Mouse (Mus musculus) CH12.LX (cell line): ENCODE data around the gene Plcd4. TPM values are rescaled to one million over a fixed set of nuclear protein-coding genes. Genes with fewer than 3 reads are reported as not detected.

Experiments used
- CHD2 ChIP-seq: IDR thresholded peaks from 2 replicates; pipeline ENCODE4 v1.6.1; 2011; ENCODE audit warnings: low read length, improper control_type of control experiment
- E2F4 ChIP-seq: IDR thresholded peaks from 2 replicates; pipeline ENCODE4 v1.6.1; 2011; ENCODE audit warnings: low read depth, low read length, improper control_type of control experiment; ENCODE audit not compliant: insufficient replicate concordance
- ELF1 ChIP-seq: IDR thresholded peaks from 2 replicates; pipeline ENCODE4 v1.6.1; 2014; ENCODE audit warnings: low read depth, mild to moderate bottlenecking, inconsistent platforms, low read length, improper control_type of control experiment
- MXI1 ChIP-seq: IDR thresholded peaks from 2 replicates; pipeline ENCODE4 v1.6.1; 2011; ENCODE audit warnings: mild to moderate bottlenecking, low read depth, low read length, improper control_type of control experiment
- MYC ChIP-seq: IDR thresholded peaks from 2 replicates; pipeline ENCODE4 v1.6.1; 2011; ENCODE audit warnings: low read depth, mild to moderate bottlenecking, improper control_type of control experiment, low read length
- POLR2A ChIP-seq: IDR thresholded peaks from 2 replicates; pipeline ENCODE4 v1.6.1; 2011; ENCODE audit warnings: low read depth, mild to moderate bottlenecking, improper control_type of control experiment, low read length
- POLR2AphosphoS2 ChIP-seq: IDR thresholded peaks from 2 replicates; pipeline ENCODE4 v1.6.1; 2011; ENCODE audit warnings: low read depth, low read length, improper control_type of control experiment
- RCOR1 ChIP-seq: conservative IDR thresholded peaks from 2 replicates; pipeline ENCODE4 v1.6.1; 2012; ENCODE audit warnings: low read depth, mild to moderate bottlenecking, inconsistent platforms, low read length, improper control_type of control experiment
- SMC3 ChIP-seq: IDR thresholded peaks from 2 replicates; pipeline ENCODE4 v1.6.1; 2011; ENCODE audit warnings: low read depth, low read length, improper control_type of control experiment
- ZNF384 ChIP-seq: IDR thresholded peaks from 2 replicates; pipeline ENCODE4 v1.6.1; 2012; ENCODE audit warnings: low read depth, low read length, improper control_type of control experiment, inconsistent platforms
- polyA plus RNA-seq: library from polyadenylated mRNA; unstranded; fragments of >175 nt; gene quantifications from 2 replicates; pipeline ENCODE4 v1.2.1, GENCODE M21; 2012; ENCODE audit warnings: low read depth; ENCODE audit not compliant: insufficient read length
- total RNA-seq, 2 experiments: library from RNA; depleted of rRNA; stranded (reverse); fragments of 300-350 nt in 1 of 2; fragments of >200 nt in 1 of 2; gene quantifications; 2 replicates each; pipeline ENCODE4 v1.2.3; 2012 to 2014

Plcd4 gene
- total and polyA plus RNA-seq, 3 experiments: 0.21 to 0.97 TPM; not detected in 1

DNA sequence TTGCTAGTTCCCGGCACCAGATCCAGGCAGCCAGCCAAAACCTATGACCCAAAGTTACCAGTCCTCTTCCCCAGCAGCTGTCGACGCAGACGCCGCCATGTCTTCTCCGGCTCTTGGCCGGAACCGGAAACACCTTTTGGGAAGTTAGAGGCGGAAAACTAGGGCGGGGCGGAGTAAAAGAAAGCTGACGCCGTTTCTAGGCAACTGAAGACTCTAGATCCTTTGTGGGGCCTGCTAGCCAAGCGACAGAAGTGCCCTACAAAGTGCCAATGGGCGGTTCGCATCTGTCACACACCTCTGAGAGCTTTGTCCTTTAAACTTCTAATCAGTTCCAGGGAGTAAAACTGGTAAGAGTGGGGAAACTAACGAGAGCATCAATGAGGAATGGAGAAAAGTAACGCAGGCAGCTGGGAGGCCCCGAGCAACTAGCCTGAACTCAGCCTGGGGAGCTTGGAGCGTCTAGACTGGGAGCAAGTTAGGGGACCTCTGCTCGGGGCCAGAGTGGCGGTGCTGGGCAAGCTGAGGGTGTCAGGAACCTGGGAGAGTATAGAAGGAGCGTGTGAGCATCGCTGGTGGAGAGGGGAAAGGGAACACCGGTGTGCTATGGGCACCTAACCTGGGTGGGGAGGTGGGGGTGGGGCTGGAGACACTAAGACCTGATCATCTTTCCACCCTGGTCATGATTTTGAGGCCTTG is 58.7 kb downstream of the Plcd4 start, which contains the start of the genes Rnf25 and Stk36 (continued):
- TF ChIP-seq RCOR1 (no peak), POLR2A (peak; percentile 98), MXI1 (peak; percentile 82; the same call in 1 of the 2 replicates), ZNF384 (no peak), CHD2 (no peak), POLR2AphosphoS2 (peak; percentile 74; the same call in 1 of the 2 replicates), SMC3 (no peak), MYC (no peak), E2F4 (no peak), ELF1 (peak; percentile 86)

Other genes starting within 250 kb of the Plcd4 start
- 30.9 and 32.4 TPM in 2 replicates for gene Tmbim1, start 237.3 kb upstream of the Plcd4 start, total RNA-seq (2012; rRNA removed)
- gene Tmbim1, start 237.3 kb upstream of the Plcd4 start, total RNA-seq (2014; rRNA removed): 26.6 and 28.3 TPM in 2 replicates
- 31.1 and 35.1 TPM in 2 replicates for gene Tmbim1, start 237.3 kb upstream of the Plcd4 start, polyA plus RNA-seq
- gene Catip, start 180.8 kb upstream of the Plcd4 start, total RNA-seq (2012; rRNA removed): 0.21 and 0.30 TPM in 2 replicates
- gene Catip, start 180.8 kb upstream of the Plcd4 start, total RNA-seq (2014; rRNA removed): 0.11 and 0.20 TPM in 2 replicates
- 2.1 and 2.6 TPM in 2 replicates for gene Catip, start 180.8 kb upstream of the Plcd4 start, polyA plus RNA-seq
- 21.3 and 35.7 TPM in 2 replicates for gene Slc11a1, start 167.7 kb upstream of the Plcd4 start, total RNA-seq (2012; rRNA removed)
- 14.0 and 17.0 TPM in 2 replicates for gene Slc11a1, start 167.7 kb upstream of the Plcd4 start, total RNA-seq (2014; rRNA removed)
- gene Slc11a1, start 167.7 kb upstream of the Plcd4 start, polyA plus RNA-seq: 85.8 and 96.4 TPM in 2 replicates
- gene Ctdsp1, start 151.4 kb upstream of the Plcd4 start, total RNA-seq (2012; rRNA removed): 23.4 and 26.0 TPM in 2 replicates
- gene Ctdsp1, start 151.4 kb upstream of the Plcd4 start, total RNA-seq (2014; rRNA removed): 11.8 and 14.4 TPM in 2 replicates
- gene Ctdsp1, start 151.4 kb upstream of the Plcd4 start, polyA plus RNA-seq: 57.5 and 65.8 TPM in 2 replicates
- gene Vil1, start 133.5 kb upstream of the Plcd4 start, total RNA-seq (2012; rRNA removed): 0.08 TPM in 1 of 2 replicates, not detected in the other
- not detected in 2 replicates for gene Vil1, start 133.5 kb upstream of the Plcd4 start, total RNA-seq (2014; rRNA removed)
- 0.10 TPM in 1 of 2 replicates, not detected in the other for gene Vil1, start 133.5 kb upstream of the Plcd4 start, polyA plus RNA-seq
- gene Cnot9, start 36.8 kb upstream of the Plcd4 start, total RNA-seq (2012; rRNA removed): 46.1 and 52.3 TPM in 2 replicates
- 80.8 and 84.5 TPM in 2 replicates for gene Cnot9, start 36.8 kb upstream of the Plcd4 start, total RNA-seq (2014; rRNA removed)
- gene Cnot9, start 36.8 kb upstream of the Plcd4 start, polyA plus RNA-seq: 58.5 and 70.5 TPM in 2 replicates
- gene Usp37, start 1.4 kb downstream of the Plcd4 start, total RNA-seq (2012; rRNA removed): 24.0 and 24.5 TPM in 2 replicates
- 24.1 and 24.6 TPM in 2 replicates for gene Usp37, start 1.4 kb downstream of the Plcd4 start, total RNA-seq (2014; rRNA removed)
- gene Usp37, start 1.4 kb downstream of the Plcd4 start, polyA plus RNA-seq: 12.9 and 13.8 TPM in 2 replicates
- 6.0 and 7.8 TPM in 2 replicates for gene Zfp142, start 45.4 kb downstream of the Plcd4 start, total RNA-seq (2012; rRNA removed)
- 2.5 and 2.8 TPM in 2 replicates for gene Zfp142, start 45.4 kb downstream of the Plcd4 start, total RNA-seq (2014; rRNA removed)
- 14.1 and 15.1 TPM in 2 replicates for gene Zfp142, start 45.4 kb downstream of the Plcd4 start, polyA plus RNA-seq
- 24.5 and 27.1 TPM in 2 replicates for gene Bcs1l, start 45.4 kb downstream of the Plcd4 start, total RNA-seq (2012; rRNA removed)
- 16.7 and 18.6 TPM in 2 replicates for gene Bcs1l, start 45.4 kb downstream of the Plcd4 start, total RNA-seq (2014; rRNA removed)
- gene Bcs1l, start 45.4 kb downstream of the Plcd4 start, polyA plus RNA-seq: 27.8 and 29.1 TPM in 2 replicates
- 32.1 and 32.9 TPM in 2 replicates for gene Rnf25, start 58.5 kb downstream of the Plcd4 start, total RNA-seq (2012; rRNA removed)
- gene Rnf25, start 58.5 kb downstream of the Plcd4 start, total RNA-seq (2014; rRNA removed): 48.2 and 50.3 TPM in 2 replicates
- gene Rnf25, start 58.5 kb downstream of the Plcd4 start, polyA plus RNA-seq: 43.4 and 47.8 TPM in 2 replicates
- gene Stk36, start 58.6 kb downstream of the Plcd4 start, total RNA-seq (2012; rRNA removed): 0.81 and 1.1 TPM in 2 replicates
- 0.40 and 0.46 TPM in 2 replicates for gene Stk36, start 58.6 kb downstream of the Plcd4 start, total RNA-seq (2014; rRNA removed)
- 1.8 and 2.4 TPM in 2 replicates for gene Stk36, start 58.6 kb downstream of the Plcd4 start, polyA plus RNA-seq
- 21.8 and 29.3 TPM in 2 replicates for gene Ttll4, start 118.9 kb downstream of the Plcd4 start, total RNA-seq (2012; rRNA removed)
- gene Ttll4, start 118.9 kb downstream of the Plcd4 start, total RNA-seq (2014; rRNA removed): 23.6 and 24.9 TPM in 2 replicates
- 72.0 and 85.8 TPM in 2 replicates for gene Ttll4, start 118.9 kb downstream of the Plcd4 start, polyA plus RNA-seq
- gene Cyp27a1, start 170.7 kb downstream of the Plcd4 start, total RNA-seq (2012; rRNA removed): not detected in 2 replicates
- gene Cyp27a1, start 170.7 kb downstream of the Plcd4 start, total RNA-seq (2014; rRNA removed): not detected in 2 replicates
- not detected in 2 replicates for gene Cyp27a1, start 170.7 kb downstream of the Plcd4 start, polyA plus RNA-seq
- gene Prkag3, start 206.3 kb downstream of the Plcd4 start, total RNA-seq (2012; rRNA removed): 0.08 and 0.13 TPM in 2 replicates
- gene Prkag3, start 206.3 kb downstream of the Plcd4 start, total RNA-seq (2014; rRNA removed): 0.09 TPM in 1 of 2 replicates, not detected in the other
- 0.12 TPM in 1 of 2 replicates, not detected in the other for gene Prkag3, start 206.3 kb downstream of the Plcd4 start, polyA plus RNA-seq
- gene Wnt6, start 229.0 kb downstream of the Plcd4 start, total RNA-seq (2012; rRNA removed): 3.4 and 3.5 TPM in 2 replicates
- 0.67 and 0.89 TPM in 2 replicates for gene Wnt6, start 229.0 kb downstream of the Plcd4 start, total RNA-seq (2014; rRNA removed)
- gene Wnt6, start 229.0 kb downstream of the Plcd4 start, polyA plus RNA-seq: 1.6 and 1.7 TPM in 2 replicates
- gene Wnt10a, start 248.6 kb downstream of the Plcd4 start, total RNA-seq (2012; rRNA removed): 126 and 184 TPM in 2 replicates
- 142 and 155 TPM in 2 replicates for gene Wnt10a, start 248.6 kb downstream of the Plcd4 start, total RNA-seq (2014; rRNA removed)
- gene Wnt10a, start 248.6 kb downstream of the Plcd4 start, polyA plus RNA-seq: 170 and 187 TPM in 2 replicates